Mouse (Mus musculus): Measurements from ENCODE around the gene Spi1. TPM values are rescaled to one million over a fixed set of nuclear protein-coding genes. Genes with fewer than 3 reads are reported as not detected.

Spi1 gene
- polyA plus RNA-seq, 1 experiment from 2014 or later = 3.6 TPM

GRCm38 (mm10) chr2:91154091-91154490 lies 71.9 kb downstream of the Spi1 start:
- Histone ChIP-seq H3K27ac (ENCODE audit: low read length) (no peak overlapping the region), H3K9ac (ENCODE audit: low read length) (no peak overlapping the region), H3K4me2 (ENCODE audit: low read depth, low read length) (no peak overlapping the region), H3K27me3 (ENCODE audit: control insufficient read depth, insufficient read depth, low read length) (no peaks in the 10 kb centered on the region), H3K9me3 (replicated peaks; ENCODE audit: control insufficient read depth, low read length) (no peaks in the 10 kb centered on the region), H3K4me3 (ENCODE audit: low read length) (no peak overlapping the region), H3K4me1 (ENCODE audit: control insufficient read depth, insufficient read depth, low read length) (no peaks in the 10 kb centered on the region), H3K36me3 (ENCODE audit: control insufficient read depth, insufficient read depth) (0 out of 2 replicates have a peak, but pooled peaks cover 7% of the 10 kb centered on the region)
- 85% methylated on average over 3 of the region's 3 CpGs for WGBS
- no peak for ATAC-seq (replicated peaks; ENCODE audit: extremely low read depth, insufficient read depth, low FRiP score)

DNA sequence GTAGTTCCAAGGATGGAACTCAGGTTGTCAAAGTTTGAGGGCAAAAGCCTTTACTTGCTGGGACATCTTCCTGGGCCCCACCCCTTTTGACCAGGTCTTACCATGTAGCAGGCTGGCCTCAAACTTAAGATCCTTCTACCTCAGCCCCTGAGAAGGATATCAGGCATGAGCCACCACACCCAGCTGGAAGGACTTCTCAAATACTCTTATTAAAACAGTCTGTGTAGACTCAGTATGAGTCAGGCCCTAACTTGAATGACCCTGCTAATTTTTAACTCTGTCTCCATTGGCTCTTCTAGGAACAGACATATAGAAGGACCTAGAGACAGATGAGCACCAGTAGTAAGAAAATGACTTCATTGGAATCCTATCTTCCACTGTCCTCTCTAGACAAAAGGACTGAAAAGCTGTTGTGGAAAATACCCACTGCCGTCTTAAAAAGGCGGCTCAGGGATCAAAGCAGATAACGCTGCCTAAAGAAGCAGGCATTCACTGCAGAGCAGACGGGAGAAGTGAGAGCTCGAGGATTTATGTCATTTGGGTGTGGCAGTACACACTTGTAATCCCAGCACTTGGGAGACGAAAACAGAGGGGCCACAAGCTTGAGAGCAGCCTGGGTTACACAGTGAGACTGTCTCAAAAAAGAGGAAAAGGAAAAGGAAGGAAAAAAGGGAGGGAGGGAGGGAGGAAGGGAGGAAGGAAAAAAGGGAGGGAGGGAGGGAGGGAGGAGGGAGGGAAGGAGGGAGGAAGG lies 75.0 kb downstream of the Spi1 start:
- no peak overlapping the region for H3K4me3 ChIP-seq (ENCODE audit: low read length)
- 0 out of 2 replicates have a peak, but pooled peaks cover 7% of the 10 kb centered on the region for H3K36me3 ChIP-seq (ENCODE audit: control insufficient read depth, insufficient read depth)
- no peak overlapping the region for H3K27ac ChIP-seq (ENCODE audit: low read length)
- no peak for ATAC-seq (replicated peaks; ENCODE audit: extremely low read depth, insufficient read depth, low FRiP score)
- no peaks in the 10 kb centered on the region for H3K27me3 ChIP-seq (ENCODE audit: control insufficient read depth, insufficient read depth, low read length)
- H3K4me2 ChIP-seq (ENCODE audit: low read depth, low read length) = no peak overlapping the region
- WGBS = 37% methylated on average over 6 of the region's 6 CpGs
- H3K4me1 ChIP-seq (ENCODE audit: control insufficient read depth, insufficient read depth, low read length) = peaks cover 12% of the 10 kb centered on the region
- no peaks in the 10 kb centered on the region for H3K9me3 ChIP-seq (replicated peaks; ENCODE audit: control insufficient read depth, low read length)
- no peak overlapping the region for H3K9ac ChIP-seq (ENCODE audit: low read length)

GRCm38 (mm10) chr2:91160591-91160990 lies 78.4 kb downstream of the Spi1 start:
- Histone ChIP-seq H3K27ac (ENCODE audit: low read length) (peak overlapping the region; percentile 19; the same call in 1 of the 2 replicates), H3K4me3 (ENCODE audit: low read length) (no peak overlapping the region), H3K9me3 (replicated peaks; ENCODE audit: control insufficient read depth, low read length) (no peaks in the 10 kb centered on the region), H3K4me2 (ENCODE audit: low read depth, low read length) (no peak overlapping the region), H3K4me1 (ENCODE audit: control insufficient read depth, insufficient read depth, low read length) (peaks cover 19% of the 10 kb centered on the region), H3K9ac (ENCODE audit: low read length) (no peak overlapping the region), H3K27me3 (ENCODE audit: control insufficient read depth, insufficient read depth, low read length) (no peaks in the 10 kb centered on the region), H3K36me3 (ENCODE audit: control insufficient read depth, insufficient read depth) (peaks cover 7% of the 10 kb centered on the region; the same call in 1 of the 2 replicates)
- no peak for ATAC-seq (replicated peaks; ENCODE audit: extremely low read depth, insufficient read depth, low FRiP score)
- WGBS = 32% methylated on average over 6 of the region's 6 CpGs

- WGBS = 78% methylated on average over 4 of the region's 4 CpGs
- no peaks in the 10 kb centered on the region for H3K27me3 ChIP-seq (ENCODE audit: control insufficient read depth, insufficient read depth, low read length)
- H3K9me3 ChIP-seq (replicated peaks; ENCODE audit: control insufficient read depth, low read length) = no peaks in the 10 kb centered on the region
- no peak overlapping the region for H3K4me3 ChIP-seq (ENCODE audit: low read length)
- no peak overlapping the region for H3K9ac ChIP-seq (ENCODE audit: low read length)
- peaks cover 19% of the 10 kb centered on the region for H3K4me1 ChIP-seq (ENCODE audit: control insufficient read depth, insufficient read depth, low read length)
- H3K27ac ChIP-seq (ENCODE audit: low read length) = no peak overlapping the region
- peaks cover 9% of the 10 kb centered on the region for H3K36me3 ChIP-seq (ENCODE audit: control insufficient read depth, insufficient read depth)
- no peak for ATAC-seq (replicated peaks; ENCODE audit: extremely low read depth, insufficient read depth, low FRiP score)
- H3K4me2 ChIP-seq (ENCODE audit: low read depth, low read length) = no peak overlapping the region
Measured at GRCm38 (mm10) chr2:91162952-91163351, 80.8 kb downstream of the Spi1 start.

DNA sequence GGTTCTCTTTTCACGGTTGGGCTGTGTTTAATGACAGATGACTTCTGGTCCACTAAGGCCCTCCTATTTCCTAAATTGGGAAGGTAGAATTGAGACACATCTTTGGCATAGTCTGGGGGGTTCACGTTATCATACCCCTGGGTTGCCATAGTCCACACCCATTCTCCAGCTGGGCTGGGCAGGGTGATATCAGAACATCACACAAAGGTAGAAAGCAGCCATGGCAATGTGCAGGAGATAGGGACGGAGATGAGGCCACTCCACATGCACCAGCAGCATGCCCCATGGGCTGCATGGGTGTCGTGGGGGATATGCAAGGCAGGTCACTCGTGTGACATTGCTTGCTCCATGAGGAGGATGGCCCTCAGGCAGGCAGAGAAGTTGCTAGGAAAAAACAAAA lies 81.3 kb downstream of the Spi1 start:
- Histone ChIP-seq H3K4me2 (ENCODE audit: low read depth, low read length) (no peak overlapping the region), H3K27me3 (ENCODE audit: control insufficient read depth, insufficient read depth, low read length) (no peaks in the 10 kb centered on the region), H3K36me3 (ENCODE audit: control insufficient read depth, insufficient read depth) (peaks cover 8% of the 10 kb centered on the region), H3K4me1 (ENCODE audit: control insufficient read depth, insufficient read depth, low read length) (peaks cover 19% of the 10 kb centered on the region), H3K9me3 (replicated peaks; ENCODE audit: control insufficient read depth, low read length) (no peaks in the 10 kb centered on the region), H3K9ac (ENCODE audit: low read length) (no peak overlapping the region), H3K4me3 (ENCODE audit: low read length) (no peak overlapping the region), H3K27ac (ENCODE audit: low read length) (no peak overlapping the region)
- no peak for ATAC-seq (replicated peaks; ENCODE audit: extremely low read depth, insufficient read depth, low FRiP score)
- WGBS = 86% methylated on average over 5 of the region's 5 CpGs

DNA sequence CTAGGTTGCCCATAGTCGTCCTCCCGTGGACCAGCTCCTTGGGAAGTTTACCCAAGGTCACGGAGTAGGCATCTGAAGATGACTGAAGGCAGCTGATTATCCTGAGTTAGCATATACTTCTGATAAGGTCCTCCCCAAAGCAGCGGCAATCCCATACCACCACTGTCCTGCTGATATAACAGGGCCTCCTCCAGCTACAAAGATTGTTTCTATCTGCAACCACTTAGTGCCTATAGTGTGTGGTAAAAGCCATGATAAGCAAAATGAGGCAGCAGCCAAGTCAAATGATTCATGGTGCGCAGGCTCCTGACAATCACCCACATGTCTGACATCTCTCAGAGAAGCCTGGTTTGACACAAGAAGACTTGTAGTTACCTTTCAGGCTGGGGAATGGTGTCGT lies 82.8 kb downstream of the Spi1 start:
- peaks cover 8% of the 10 kb centered on the region for H3K36me3 ChIP-seq (ENCODE audit: control insufficient read depth, insufficient read depth)
- H3K4me3 ChIP-seq (ENCODE audit: low read length) = no peak overlapping the region
- H3K9me3 ChIP-seq (replicated peaks; ENCODE audit: control insufficient read depth, low read length) = no peaks in the 10 kb centered on the region
- peaks cover 16% of the 10 kb centered on the region for H3K4me1 ChIP-seq (ENCODE audit: control insufficient read depth, insufficient read depth, low read length)
- no peak overlapping the region for H3K4me2 ChIP-seq (ENCODE audit: low read depth, low read length)
- no peak for ATAC-seq (replicated peaks; ENCODE audit: extremely low read depth, insufficient read depth, low FRiP score)
- H3K27ac ChIP-seq (ENCODE audit: low read length) = no peak overlapping the region
- H3K27me3 ChIP-seq (ENCODE audit: control insufficient read depth, insufficient read depth, low read length) = no peaks in the 10 kb centered on the region
- H3K9ac ChIP-seq (ENCODE audit: low read length) = no peak overlapping the region
- WGBS = 41% methylated on average over 6 of the region's 6 CpGs

Other genes starting within 250 kb of the Spi1 start
- gene Mtch2, start 235.2 kb upstream of the Spi1 start, polyA plus RNA-seq (2015; fragmentation: Nextera tagmentation; extraction: Ambion mirVana) = 259 and 270 TPM in 2 replicates
- 10.8 and 11.2 TPM in 2 replicates for gene C1qtnf4, start 196.5 kb upstream of the Spi1 start, polyA plus RNA-seq (2015; fragmentation: Nextera tagmentation; extraction: Ambion mirVana)
- 27.8 and 29.1 TPM in 2 replicates for gene Kbtbd4, start 177.7 kb upstream of the Spi1 start, polyA plus RNA-seq (2015; fragmentation: Nextera tagmentation; extraction: Ambion mirVana)
- gene Ndufs3, start 177.6 kb upstream of the Spi1 start, polyA plus RNA-seq (2015; fragmentation: Nextera tagmentation; extraction: Ambion mirVana) = 414 and 420 TPM in 2 replicates
- 100 and 108 TPM in 2 replicates for gene Celf1, start 142.0 kb upstream of the Spi1 start, polyA plus RNA-seq (2015; fragmentation: Nextera tagmentation; extraction: Ambion mirVana)
- gene Rapsn, start 46.8 kb upstream of the Spi1 start, polyA plus RNA-seq (2015; fragmentation: Nextera tagmentation; extraction: Ambion mirVana) = 40.9 and 43.4 TPM in 2 replicates
- gene Psmc3, start 28.4 kb upstream of the Spi1 start, polyA plus RNA-seq (2015; fragmentation: Nextera tagmentation; extraction: Ambion mirVana) = 239 and 255 TPM in 2 replicates
- gene Slc39a13, start 12.0 kb upstream of the Spi1 start, polyA plus RNA-seq (2015; fragmentation: Nextera tagmentation; extraction: Ambion mirVana) = 56.9 and 61.3 TPM in 2 replicates
- 1,022 and 1,203 TPM in 2 replicates for gene Mybpc3, start 35.8 kb downstream of the Spi1 start, polyA plus RNA-seq (2015; fragmentation: Nextera tagmentation; extraction: Ambion mirVana)
- gene Madd, start 101.4 kb downstream of the Spi1 start, polyA plus RNA-seq (2015; fragmentation: Nextera tagmentation; extraction: Ambion mirVana) = 5.8 and 6.1 TPM in 2 replicates
- 4.4 and 4.8 TPM in 2 replicates for gene Nr1h3, start 120.4 kb downstream of the Spi1 start, polyA plus RNA-seq (2015; fragmentation: Nextera tagmentation; extraction: Ambion mirVana)
- gene Acp2, start 120.5 kb downstream of the Spi1 start, polyA plus RNA-seq (2015; fragmentation: Nextera tagmentation; extraction: Ambion mirVana) = 15.0 and 19.2 TPM in 2 replicates
- 11.5 and 11.7 TPM in 2 replicates for gene Ddb2, start 154.6 kb downstream of the Spi1 start, polyA plus RNA-seq (2015; fragmentation: Nextera tagmentation; extraction: Ambion mirVana)
- 60.4 and 64.0 TPM in 2 replicates for gene Pacsin3, start 173.6 kb downstream of the Spi1 start, polyA plus RNA-seq (2015; fragmentation: Nextera tagmentation; extraction: Ambion mirVana)
- gene Arfgap2, start 182.6 kb downstream of the Spi1 start, polyA plus RNA-seq (2015; fragmentation: Nextera tagmentation; extraction: Ambion mirVana) = 64.9 and 68.9 TPM in 2 replicates

Data from heart, embryonic 16.5 days (tissue).